Mouse (Mus musculus): Measurements from ENCODE around the gene Meiob. TPM values are rescaled to one million over a fixed set of nuclear protein-coding genes. Genes with fewer than 3 reads are reported as not detected.

Meiob gene
- polyA plus RNA-seq, 1 experiment from 2014 or later, result not detected

DNA sequence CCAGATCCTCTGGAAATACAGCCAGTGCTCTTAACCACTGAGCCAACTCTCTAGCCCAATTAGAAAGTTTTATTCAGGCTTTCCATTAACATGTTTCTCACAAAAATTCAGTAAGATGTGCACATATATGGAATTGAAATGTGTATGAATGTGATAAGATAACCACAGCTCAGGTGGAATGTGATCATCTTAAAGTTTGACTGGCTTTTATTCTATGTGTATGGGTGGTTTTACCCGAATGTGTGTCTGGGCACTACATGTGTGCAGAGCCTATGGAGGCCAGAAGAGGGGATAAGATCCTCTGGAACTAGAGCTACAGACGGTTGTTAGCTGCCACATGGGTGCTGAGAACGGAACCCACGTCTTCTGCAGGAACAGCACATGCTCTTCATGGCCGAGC, 11.2 kb downstream of the Meiob start:
- Histone ChIP-seq H3K4me1 (ENCODE audit: control insufficient read depth, insufficient read depth, low read depth, low read length) (no peaks in the 10 kb centered on the region), H3K27ac (ENCODE audit: low read depth, low read length) (no peak overlapping the region), H3K9ac (ENCODE audit: low read depth, low read length) (no peak overlapping the region), H3K9me3 (ENCODE audit: control insufficient read depth, low read length) (no peaks in the 10 kb centered on the region), H3K36me3 (ENCODE audit: control insufficient read depth, insufficient read depth, low read length) (no peaks in the 10 kb centered on the region), H3K4me2 (ENCODE audit: low read length) (no peak overlapping the region), H3K27me3 (replicated peaks; ENCODE audit: control insufficient read depth, insufficient read depth, low read length) (peaks cover 3% of the 10 kb centered on the region), H3K4me3 (ENCODE audit: low read length) (no peak overlapping the region)
- ATAC-seq, result no peak
- 82% methylated on average over 5 of the region's 5 CpGs for WGBS

- Histone ChIP-seq H3K4me3 (ENCODE audit: low read length) (no peak overlapping the region), H3K36me3 (ENCODE audit: control insufficient read depth, insufficient read depth, low read length) (no peaks in the 10 kb centered on the region), H3K27ac (ENCODE audit: low read depth, low read length) (no peak overlapping the region), H3K9ac (ENCODE audit: low read depth, low read length) (no peak overlapping the region), H3K4me2 (ENCODE audit: low read length) (no peak overlapping the region), H3K9me3 (ENCODE audit: control insufficient read depth, low read length) (no peaks in the 10 kb centered on the region), H3K4me1 (ENCODE audit: control insufficient read depth, insufficient read depth, low read depth, low read length) (no peaks in the 10 kb centered on the region), H3K27me3 (replicated peaks; ENCODE audit: control insufficient read depth, insufficient read depth, low read length) (peaks cover 3% of the 10 kb centered on the region)
- 33% methylated on average over 1 of the region's 1 CpGs for WGBS
- no peak for ATAC-seq
These were observed 13.4 kb downstream of the Meiob start for GRCm38 (mm10) chr17:24817503-24817902.

- WGBS, result 53% methylated on average over 6 of the region's 6 CpGs
- ATAC-seq, result no peak
- peaks cover 3% of the 10 kb centered on the region for H3K27me3 ChIP-seq (replicated peaks; ENCODE audit: control insufficient read depth, insufficient read depth, low read length)
- H3K36me3 ChIP-seq (ENCODE audit: control insufficient read depth, insufficient read depth, low read length), result no peaks in the 10 kb centered on the region
- no peaks in the 10 kb centered on the region for H3K9me3 ChIP-seq (ENCODE audit: control insufficient read depth, low read length)
- no peak overlapping the region for H3K4me3 ChIP-seq (ENCODE audit: low read length)
- H3K4me1 ChIP-seq (ENCODE audit: control insufficient read depth, insufficient read depth, low read depth, low read length), result no peaks in the 10 kb centered on the region
- no peak overlapping the region for H3K27ac ChIP-seq (ENCODE audit: low read depth, low read length)
- no peak overlapping the region for H3K9ac ChIP-seq (ENCODE audit: low read depth, low read length)
- no peak overlapping the region for H3K4me2 ChIP-seq (ENCODE audit: low read length)
These were observed 14.1 kb downstream of the Meiob start for GRCm38 (mm10) chr17:24818172-24818571.

GRCm38 (mm10) chr17:24819469-24819868, 15.4 kb downstream of the Meiob start:
- Histone ChIP-seq H3K9me3 (ENCODE audit: control insufficient read depth, low read length) (no peaks in the 10 kb centered on the region), H3K4me2 (ENCODE audit: low read length) (no peak overlapping the region), H3K4me3 (ENCODE audit: low read length) (no peak overlapping the region), H3K4me1 (ENCODE audit: control insufficient read depth, insufficient read depth, low read depth, low read length) (no peaks in the 10 kb centered on the region), H3K36me3 (ENCODE audit: control insufficient read depth, insufficient read depth, low read length) (no peaks in the 10 kb centered on the region), H3K27ac (ENCODE audit: low read depth, low read length) (no peak overlapping the region), H3K27me3 (replicated peaks; ENCODE audit: control insufficient read depth, insufficient read depth, low read length) (peaks cover 3% of the 10 kb centered on the region), H3K9ac (ENCODE audit: low read depth, low read length) (no peak overlapping the region)
- 74% methylated on average over 2 of the region's 2 CpGs for WGBS
- no peak for ATAC-seq

- H3K27ac ChIP-seq (ENCODE audit: low read depth, low read length), result no peak overlapping the region
- 50% methylated on average over 3 of the region's 3 CpGs for WGBS
These were observed 17.5 kb downstream of the Meiob start for GRCm38 (mm10) chr17:24821351-24822280.

DNA sequence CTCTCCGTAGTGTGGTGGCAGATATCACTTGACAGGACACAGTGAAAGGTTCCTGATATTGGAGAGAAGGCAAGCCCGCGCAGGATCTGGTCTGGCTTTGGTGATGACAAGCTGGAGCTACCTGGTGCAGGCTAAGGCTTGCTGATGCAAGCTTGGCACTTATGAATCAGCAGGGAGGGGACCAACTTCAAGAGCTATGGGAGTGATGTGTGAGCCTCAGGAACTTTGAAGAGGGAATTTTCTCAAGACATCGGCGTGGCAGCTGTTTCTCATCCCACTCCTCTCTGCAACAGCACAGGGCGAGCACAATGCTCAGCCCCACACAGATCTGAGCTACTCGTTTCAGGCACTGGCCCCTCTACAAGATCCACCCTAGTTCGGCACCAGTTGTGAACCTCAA, 35.8 kb downstream of the Meiob start, which contains the start of gene Hagh:
Gene Hagh, plus strand, starts transcription at position 302 of the 400 bp plus-strand sequence.
- H3K27me3 ChIP-seq (replicated peaks; ENCODE audit: control insufficient read depth, insufficient read depth, low read length), result peaks cover 12% of the 10 kb centered on the region
- 77% methylated on average over 8 of the region's 8 CpGs for WGBS
- ATAC-seq, result no peak
- H3K9ac ChIP-seq (ENCODE audit: low read depth, low read length), result no peak within 1 kb of the TSS
- H3K9me3 ChIP-seq (ENCODE audit: control insufficient read depth, low read length), result no peaks in the 10 kb centered on the region
- no peaks in the 10 kb centered on the region for H3K4me1 ChIP-seq (ENCODE audit: control insufficient read depth, insufficient read depth, low read depth, low read length)
- no peak within 1 kb of the TSS for H3K4me3 ChIP-seq (ENCODE audit: low read length)
- H3K4me2 ChIP-seq (ENCODE audit: low read length), result no peak within 1 kb of the TSS
- no peaks in the 10 kb centered on the region for H3K36me3 ChIP-seq (ENCODE audit: control insufficient read depth, insufficient read depth, low read length)
- no peak within 1 kb of the TSS for H3K27ac ChIP-seq (ENCODE audit: low read depth, low read length)

More at GRCm38 (mm10) chr17:24821351-24822280, 17.5 kb downstream of the Meiob start:
- no peak for ATAC-seq
- Histone ChIP-seq H3K4me2 (ENCODE audit: low read length) (no peak overlapping the region), H3K4me1 (ENCODE audit: control insufficient read depth, insufficient read depth, low read depth, low read length) (no peaks in the 10 kb centered on the region), H3K36me3 (ENCODE audit: control insufficient read depth, insufficient read depth, low read length) (no peaks in the 10 kb centered on the region), H3K4me3 (ENCODE audit: low read length) (no peak overlapping the region), H3K9ac (ENCODE audit: low read depth, low read length) (no peak overlapping the region), H3K9me3 (ENCODE audit: control insufficient read depth, low read length) (no peaks in the 10 kb centered on the region), H3K27me3 (replicated peaks; ENCODE audit: control insufficient read depth, insufficient read depth, low read length) (peaks cover 3% of the 10 kb centered on the region)

DNA sequence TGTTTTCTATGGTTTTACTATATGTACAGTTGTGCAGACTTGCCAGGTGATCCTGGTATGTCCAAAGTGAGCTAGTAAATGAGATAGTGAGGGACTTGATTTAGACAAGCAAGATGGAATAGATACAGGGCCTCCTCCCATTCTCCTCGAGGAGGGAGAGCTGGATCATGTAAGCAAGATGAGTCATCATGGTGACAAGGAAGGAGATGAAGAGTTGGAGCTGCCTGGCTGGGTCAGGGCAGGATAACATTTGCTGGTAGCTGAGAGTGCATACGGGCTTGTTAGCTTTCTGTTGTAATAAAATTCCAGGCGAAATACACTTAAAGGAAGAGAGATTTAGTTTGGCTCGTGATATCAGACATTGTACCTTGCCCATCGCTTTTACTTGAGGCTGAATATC, 36.3 kb downstream of the Meiob start:
- 70% methylated on average over 5 of the region's 5 CpGs for WGBS
- ATAC-seq, result no peak
- no peak overlapping the region for H3K4me2 ChIP-seq (ENCODE audit: low read length)
- H3K4me1 ChIP-seq (ENCODE audit: control insufficient read depth, insufficient read depth, low read depth, low read length), result no peaks in the 10 kb centered on the region
- no peak overlapping the region for H3K9ac ChIP-seq (ENCODE audit: low read depth, low read length)
- H3K27ac ChIP-seq (ENCODE audit: low read depth, low read length), result no peak overlapping the region
- no peaks in the 10 kb centered on the region for H3K9me3 ChIP-seq (ENCODE audit: control insufficient read depth, low read length)
- H3K36me3 ChIP-seq (ENCODE audit: control insufficient read depth, insufficient read depth, low read length), result no peaks in the 10 kb centered on the region
- peaks cover 12% of the 10 kb centered on the region for H3K27me3 ChIP-seq (replicated peaks; ENCODE audit: control insufficient read depth, insufficient read depth, low read length)
- no peak overlapping the region for H3K4me3 ChIP-seq (ENCODE audit: low read length)

GRCm38 (mm10) chr17:24841133-24841532, 37.0 kb downstream of the Meiob start:
- Histone ChIP-seq H3K4me1 (ENCODE audit: control insufficient read depth, insufficient read depth, low read depth, low read length) (no peaks in the 10 kb centered on the region), H3K27ac (ENCODE audit: low read depth, low read length) (no peak overlapping the region), H3K4me2 (ENCODE audit: low read length) (no peak overlapping the region), H3K4me3 (ENCODE audit: low read length) (no peak overlapping the region), H3K27me3 (replicated peaks; ENCODE audit: control insufficient read depth, insufficient read depth, low read length) (peaks cover 9% of the 10 kb centered on the region), H3K36me3 (ENCODE audit: control insufficient read depth, insufficient read depth, low read length) (no peaks in the 10 kb centered on the region), H3K9me3 (ENCODE audit: control insufficient read depth, low read length) (no peaks in the 10 kb centered on the region), H3K9ac (ENCODE audit: low read depth, low read length) (no peak overlapping the region)
- 53% methylated on average over 4 of the region's 4 CpGs for WGBS
- no peak for ATAC-seq

- no peak overlapping the region for H3K9ac ChIP-seq (ENCODE audit: low read depth, low read length)
- H3K4me1 ChIP-seq (ENCODE audit: control insufficient read depth, insufficient read depth, low read depth, low read length), result no peaks in the 10 kb centered on the region
- no peaks in the 10 kb centered on the region for H3K9me3 ChIP-seq (ENCODE audit: control insufficient read depth, low read length)
- no peak overlapping the region for H3K4me2 ChIP-seq (ENCODE audit: low read length)
- 66% methylated on average over 2 of the region's 2 CpGs for WGBS
- ATAC-seq, result no peak
- peaks cover 7% of the 10 kb centered on the region for H3K27me3 ChIP-seq (replicated peaks; ENCODE audit: control insufficient read depth, insufficient read depth, low read length)
- H3K36me3 ChIP-seq (ENCODE audit: control insufficient read depth, insufficient read depth, low read length), result no peaks in the 10 kb centered on the region
- no peak overlapping the region for H3K4me3 ChIP-seq (ENCODE audit: low read length)
- H3K27ac ChIP-seq (ENCODE audit: low read depth, low read length), result no peak overlapping the region
These were observed 38.5 kb downstream of the Meiob start for GRCm38 (mm10) chr17:24842631-24843030.

Measured in hindbrain, embryonic 16.5 days (tissue).